Mouse (Mus musculus) ES-Bruce4 (cell line): ENCODE measurements around the gene D430042O09Rik. TPM values are rescaled to one million over a fixed set of nuclear protein-coding genes. Genes with fewer than 3 reads are reported as not detected.

Source experiments
- H3K27ac ChIP-seq: 2 replicates; pipeline ENCODE4 v1.5.1; 2012; ENCODE audit warnings: low read length, inconsistent platforms; ENCODE audit not compliant: insufficient read depth
- H3K27me3 ChIP-seq: 2 replicates; pipeline ENCODE4 v1.6.1; 2012; ENCODE audit warnings: mild to moderate bottlenecking, low read length, inconsistent platforms; ENCODE audit not compliant: control insufficient read depth, poor library complexity, insufficient read depth, severe bottlenecking
- H3K36me3 ChIP-seq: 2 replicates; pipeline ENCODE4 v1.6.1; 2012; ENCODE audit warnings: inconsistent platforms, mild to moderate bottlenecking, low read length, moderate library complexity; ENCODE audit not compliant: control insufficient read depth, poor library complexity, insufficient read depth, severe bottlenecking
- H3K4me1 ChIP-seq: one replicate; pipeline ENCODE4 v1.8.1; 2011; ENCODE audit warnings: low read length; ENCODE audit not compliant: control insufficient read depth, insufficient read depth
- H3K4me3 ChIP-seq: 2 replicates; pipeline ENCODE4 v1.5.1; 2011; ENCODE audit warnings: low read depth, mild to moderate bottlenecking, low read length
- H3K9ac ChIP-seq: 2 replicates; pipeline ENCODE4 v1.6.1; 2012; ENCODE audit warnings: low read depth, mild to moderate bottlenecking, inconsistent platforms; ENCODE audit not compliant: poor library complexity, severe bottlenecking
- H3K9me3 ChIP-seq: replicated peaks from 2 replicates; pipeline ENCODE4 v1.6.1; 2012; ENCODE audit warnings: mild to moderate bottlenecking, low read length, inconsistent platforms; ENCODE audit not compliant: control insufficient read depth, poor library complexity, insufficient read depth, severe bottlenecking
- CTCF ChIP-seq: IDR thresholded peaks from one replicate; pipeline ENCODE4 v1.8.1; 2011; ENCODE audit warnings: low read depth, low read length
- EP300 ChIP-seq: IDR thresholded peaks from 2 replicates; pipeline ENCODE4 v1.6.1; 2011; ENCODE audit warnings: low read depth, low read length; ENCODE audit not compliant: insufficient read depth
- POLR2A ChIP-seq: IDR thresholded peaks from one replicate; pipeline ENCODE4 v1.8.1; 2011; ENCODE audit warnings: low read length; ENCODE audit not compliant: insufficient read depth
- polyA plus RNA-seq: library from polyadenylated mRNA; stranded (reverse); fragments of >200 nt; gene quantifications from 2 replicates; pipeline ENCODE4 v1.2.4, GENCODE M21; 2011; ENCODE audit warnings: low read depth; ENCODE audit not compliant: missing spikeins, insufficient read depth, insufficient read length

D430042O09Rik gene
- polyA plus RNA-seq, 1 experiment, result 17.6 TPM

DNA sequence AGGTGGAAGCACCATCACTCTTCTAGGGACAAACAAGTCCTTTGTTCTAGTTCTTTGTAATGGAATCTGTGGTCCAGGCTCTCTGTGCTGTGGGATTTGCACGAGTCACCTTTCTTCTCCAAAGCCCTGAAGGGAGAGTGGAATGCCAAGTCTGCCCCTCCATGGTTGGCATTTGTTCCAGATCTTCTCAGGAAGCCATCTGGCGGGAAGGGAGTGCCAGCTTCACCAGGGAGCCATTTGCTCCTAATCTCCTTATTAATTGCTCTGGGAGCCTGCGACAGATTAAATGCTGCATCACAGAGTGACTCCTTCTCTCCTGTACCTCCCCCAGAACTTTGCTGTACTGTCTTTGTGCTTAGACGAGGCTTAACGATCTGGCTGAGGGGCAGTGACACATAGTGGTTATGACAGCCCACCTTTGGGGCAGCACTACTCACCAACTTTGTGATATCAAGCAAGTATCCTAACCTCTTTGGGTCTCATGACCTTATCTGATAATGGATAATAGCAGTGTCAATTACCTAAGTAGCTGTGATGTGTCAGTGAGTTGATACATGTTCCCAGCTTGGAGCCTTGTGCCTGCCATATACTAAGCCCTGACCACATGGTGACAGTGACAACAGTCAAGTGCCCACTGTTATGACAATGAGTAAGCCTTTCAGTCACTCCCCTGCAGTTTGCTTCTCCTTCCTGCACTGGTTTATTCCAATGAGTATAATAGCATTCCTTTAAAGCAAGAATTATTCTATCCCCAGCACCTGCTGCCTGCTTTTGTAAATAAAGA is 15.7 kb downstream of the D430042O09Rik start:
- Histone ChIP-seq H3K27ac (no peak overlapping the region), H3K36me3 (no peaks in the 10 kb centered on the region), H3K9ac (no peak overlapping the region), H3K4me1 (peaks cover 2% of the 10 kb centered on the region), H3K27me3 (no peaks in the 10 kb centered on the region), H3K4me3 (no peak overlapping the region), H3K9me3 (no peaks in the 10 kb centered on the region)
- TF ChIP-seq EP300 (no peak), POLR2A (no peak), CTCF (no peak)

DNA sequence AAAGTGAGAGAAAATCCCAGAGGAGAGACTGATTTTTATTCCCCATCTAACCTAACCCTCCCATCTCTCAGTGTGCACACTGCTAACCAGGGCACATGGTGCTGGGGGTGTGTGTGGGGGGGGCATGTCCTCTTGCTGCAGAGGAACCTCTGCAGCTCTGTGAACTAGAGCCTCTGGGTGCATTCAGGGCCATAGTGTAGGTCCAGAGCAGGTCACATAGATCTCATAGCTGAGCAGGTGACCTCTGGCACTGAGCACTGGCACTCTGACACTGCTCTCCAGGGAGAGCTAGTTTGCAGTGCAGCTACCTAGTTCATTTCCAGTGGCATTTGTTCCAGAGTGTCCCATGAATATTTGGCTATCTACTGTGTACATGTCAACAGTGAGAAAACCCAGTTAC is 24.0 kb downstream of the D430042O09Rik start:
- no peak overlapping the region for H3K9ac ChIP-seq
- H3K36me3 ChIP-seq, result no peaks in the 10 kb centered on the region
- no peaks in the 10 kb centered on the region for H3K27me3 ChIP-seq
- no peak overlapping the region for H3K27ac ChIP-seq
- no peaks in the 10 kb centered on the region for H3K9me3 ChIP-seq
- no peak for TF ChIP-seq CTCF
- no peak for TF ChIP-seq POLR2A
- no peak for TF ChIP-seq EP300
- H3K4me3 ChIP-seq, result no peak overlapping the region
- H3K4me1 ChIP-seq, result no peaks in the 10 kb centered on the region

DNA sequence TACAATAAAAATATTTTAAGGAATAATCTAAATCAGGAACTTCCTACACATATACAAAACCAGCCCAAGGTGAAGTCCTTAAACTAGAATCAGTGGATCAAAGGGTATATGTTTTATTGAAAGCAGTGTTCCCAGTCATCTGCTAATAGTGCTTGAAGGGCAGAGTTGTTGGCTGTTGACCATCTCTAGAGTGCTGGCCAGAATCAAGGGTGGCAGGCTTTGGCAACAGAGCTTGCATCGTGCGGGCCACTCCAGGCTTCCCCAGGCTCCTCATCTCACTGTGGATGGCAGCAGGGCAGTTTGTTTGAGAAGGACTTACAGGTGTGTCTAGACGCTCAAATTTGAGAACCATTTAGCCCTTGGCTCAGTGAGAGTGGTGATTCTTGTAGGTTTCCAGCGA is 26.1 kb downstream of the D430042O09Rik start:
- H3K4me1 ChIP-seq, result no peaks in the 10 kb centered on the region
- no peaks in the 10 kb centered on the region for H3K36me3 ChIP-seq
- H3K27ac ChIP-seq, result no peak overlapping the region
- no peak overlapping the region for H3K4me3 ChIP-seq
- no peaks in the 10 kb centered on the region for H3K9me3 ChIP-seq
- H3K9ac ChIP-seq, result no peak overlapping the region
- no peaks in the 10 kb centered on the region for H3K27me3 ChIP-seq
- no peak for TF ChIP-seq CTCF
- no peak for TF ChIP-seq EP300
- TF ChIP-seq POLR2A, result no peak

DNA sequence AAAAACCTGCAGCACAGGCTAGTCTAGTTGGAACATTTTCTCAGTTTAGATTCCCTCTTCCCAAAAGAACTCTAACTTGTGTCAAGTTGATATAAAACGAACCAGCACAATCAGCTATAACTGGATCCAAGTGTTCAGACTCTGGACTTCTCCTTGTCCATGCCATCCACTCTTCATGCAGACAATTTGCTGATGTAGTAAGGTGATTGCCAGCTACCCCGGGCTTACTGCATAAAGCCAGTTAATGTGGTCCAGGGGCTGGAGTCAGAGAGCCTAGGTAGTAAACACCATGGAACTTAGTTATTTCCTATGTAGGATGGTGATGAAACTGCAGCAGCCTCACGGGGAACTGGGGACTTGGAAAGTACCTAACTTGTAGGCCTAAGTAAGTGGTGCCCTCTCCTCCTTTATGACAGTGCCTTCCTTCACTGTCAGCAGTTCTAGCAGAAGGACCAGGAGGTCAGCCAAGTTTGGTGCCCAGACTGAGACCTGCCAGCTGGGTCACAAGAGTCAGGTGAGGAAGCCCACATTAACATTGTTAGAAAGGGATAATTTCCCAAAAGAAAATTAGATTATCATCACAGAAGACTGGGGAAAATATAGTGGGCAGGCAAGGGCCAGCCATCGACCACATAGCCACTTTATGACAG is 28.8 kb downstream of the D430042O09Rik start:
- Histone ChIP-seq H3K9ac (no peak overlapping the region), H3K9me3 (no peaks in the 10 kb centered on the region), H3K36me3 (no peaks in the 10 kb centered on the region), H3K27me3 (no peaks in the 10 kb centered on the region), H3K4me3 (no peak overlapping the region), H3K27ac (no peak overlapping the region), H3K4me1 (no peaks in the 10 kb centered on the region)
- TF ChIP-seq POLR2A (no peak), EP300 (no peak), CTCF (no peak)

DNA sequence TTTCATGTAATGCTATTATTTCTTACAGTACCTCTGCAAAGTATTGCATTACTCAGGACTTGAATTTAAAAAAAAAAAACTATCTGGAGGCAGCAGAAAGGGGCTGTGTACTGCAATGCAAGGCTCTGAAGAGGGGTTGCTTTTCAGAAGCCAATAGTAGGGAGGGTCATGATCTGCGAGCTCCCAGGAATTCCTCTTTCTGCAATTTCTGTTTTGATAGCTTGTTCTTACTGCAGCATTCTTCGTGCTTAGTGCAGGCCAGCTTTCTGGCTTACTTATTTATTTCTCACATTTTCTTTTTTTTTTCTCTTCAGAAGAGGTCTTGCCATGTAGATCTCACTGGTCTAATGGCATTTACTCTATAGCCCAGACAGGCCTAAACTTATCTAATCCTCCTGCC is 32.8 kb downstream of the D430042O09Rik start:
- H3K4me3 ChIP-seq, result no peak overlapping the region
- H3K27me3 ChIP-seq, result no peaks in the 10 kb centered on the region
- H3K4me1 ChIP-seq, result no peaks in the 10 kb centered on the region
- H3K36me3 ChIP-seq, result no peaks in the 10 kb centered on the region
- no peak overlapping the region for H3K27ac ChIP-seq
- TF ChIP-seq CTCF (no peak), POLR2A (no peak), EP300 (no peak)
- H3K9ac ChIP-seq, result no peak overlapping the region
- no peaks in the 10 kb centered on the region for H3K9me3 ChIP-seq

DNA sequence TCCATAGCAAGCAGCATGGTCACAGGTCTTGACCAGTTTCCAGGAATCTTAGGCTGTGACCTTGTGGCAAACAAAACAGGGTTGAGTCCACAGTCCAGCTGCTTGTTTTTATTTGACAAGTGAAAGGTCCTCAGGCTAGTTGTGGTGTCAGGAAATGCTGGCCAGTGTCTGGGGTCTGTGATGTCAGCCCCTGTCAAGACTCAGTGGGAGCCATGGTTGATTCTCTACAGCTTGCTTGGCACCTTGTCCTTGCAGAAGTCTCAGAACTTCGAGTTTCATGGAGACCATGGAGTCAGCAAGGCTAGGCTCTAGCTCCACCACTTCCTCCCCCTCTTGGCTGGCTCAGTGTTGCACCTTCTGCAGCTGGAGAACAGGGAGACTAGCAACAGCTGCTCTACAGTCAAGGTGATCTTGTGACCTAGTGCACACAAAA is 33.6 kb downstream of the D430042O09Rik start:
- TF ChIP-seq POLR2A (no peak), EP300 (no peak), CTCF (no peak)
- H3K27ac ChIP-seq, result no peak overlapping the region
- no peak overlapping the region for H3K4me3 ChIP-seq
- no peaks in the 10 kb centered on the region for H3K36me3 ChIP-seq
- no peak overlapping the region for H3K9ac ChIP-seq
- no peaks in the 10 kb centered on the region for H3K27me3 ChIP-seq
- no peaks in the 10 kb centered on the region for H3K4me1 ChIP-seq
- H3K9me3 ChIP-seq, result no peaks in the 10 kb centered on the region
